Mouse (Mus musculus): ENCODE results near the gene Emp3. TPM values are rescaled to one million over a fixed set of nuclear protein-coding genes. Genes with fewer than 3 reads are reported as not detected.
A peak's percentile ranks its signal among the peaks of the same experiment; 100 is the strongest.
"Not testable (repeated sequence)": the region's sequence is repeated elsewhere in the genome, so short reads cannot be mapped to it uniquely, and the experiment has no call there.

Gene Emp3
- total RNA-seq, 2 experiments from 2014 or later = 264 to 580 TPM

DNA sequence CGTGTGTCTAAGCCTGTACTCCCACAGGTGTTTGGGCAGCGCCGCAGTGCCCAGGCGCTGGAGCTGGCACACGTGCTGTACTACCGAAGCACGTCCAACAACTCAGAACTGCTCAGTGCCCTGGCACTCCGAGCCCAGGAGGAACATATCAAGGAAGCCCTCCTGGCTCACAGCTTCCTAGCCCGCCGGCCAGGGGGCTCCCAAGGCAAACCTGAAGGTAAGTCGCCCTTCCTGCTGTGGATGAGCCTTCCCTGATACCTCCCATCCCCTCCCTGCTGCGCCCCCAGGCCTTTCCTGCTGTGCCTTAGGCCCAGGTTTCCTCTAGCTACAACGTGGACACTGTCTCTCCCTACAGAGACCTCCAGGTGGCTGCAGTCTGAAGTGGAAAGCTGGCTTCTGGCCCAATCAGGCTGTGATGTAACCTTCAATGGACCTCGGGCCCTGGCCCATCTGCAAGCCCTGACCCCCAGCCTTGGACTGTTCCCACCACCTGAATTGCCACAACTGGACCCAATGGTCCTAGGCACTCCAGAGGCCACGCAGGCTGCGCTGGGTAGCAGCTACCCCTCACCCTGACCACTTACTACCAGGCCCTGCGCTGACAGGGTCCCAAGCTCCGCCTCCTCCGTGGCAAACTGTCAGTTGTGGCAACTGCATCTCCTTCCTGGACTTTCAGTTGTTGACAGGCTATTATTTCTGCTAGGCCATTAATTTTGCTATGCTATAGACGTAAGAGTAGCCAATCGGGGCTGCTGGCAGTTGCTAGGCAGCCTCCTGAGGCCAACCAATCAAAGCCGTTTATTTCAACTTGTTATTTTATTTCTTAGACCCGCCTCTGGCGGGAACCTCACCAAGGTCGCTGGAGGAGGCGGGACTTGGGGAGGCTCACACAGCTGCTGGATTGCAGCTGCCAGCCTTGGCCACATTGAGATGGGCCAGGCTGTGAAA lies 4.9 kb downstream of the Emp3 start:
- peak; percentile 91 for DNase-seq

DNA sequence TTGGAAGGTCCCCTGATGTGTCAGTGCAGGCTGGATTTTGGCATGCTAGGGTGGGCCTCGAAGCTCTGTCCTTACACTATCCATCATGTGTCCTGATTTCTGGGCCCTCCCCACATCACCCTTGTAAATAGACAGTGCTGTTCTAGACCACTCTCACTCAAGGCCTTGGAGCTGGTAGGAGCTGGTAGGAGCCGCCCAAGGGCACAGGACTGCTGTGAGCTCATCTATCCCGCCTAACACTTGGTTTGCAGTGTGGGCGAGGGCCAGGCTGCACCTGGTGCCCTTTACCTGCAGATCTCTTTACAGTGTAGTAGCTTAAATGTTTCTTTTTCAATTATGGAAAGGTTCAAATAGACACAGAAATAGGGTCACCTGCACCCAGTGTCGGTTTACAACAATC lies 6.2 kb downstream of the Emp3 start:
- DNase-seq = peak in 1 of 2 experiments; percentile 56

DNA sequence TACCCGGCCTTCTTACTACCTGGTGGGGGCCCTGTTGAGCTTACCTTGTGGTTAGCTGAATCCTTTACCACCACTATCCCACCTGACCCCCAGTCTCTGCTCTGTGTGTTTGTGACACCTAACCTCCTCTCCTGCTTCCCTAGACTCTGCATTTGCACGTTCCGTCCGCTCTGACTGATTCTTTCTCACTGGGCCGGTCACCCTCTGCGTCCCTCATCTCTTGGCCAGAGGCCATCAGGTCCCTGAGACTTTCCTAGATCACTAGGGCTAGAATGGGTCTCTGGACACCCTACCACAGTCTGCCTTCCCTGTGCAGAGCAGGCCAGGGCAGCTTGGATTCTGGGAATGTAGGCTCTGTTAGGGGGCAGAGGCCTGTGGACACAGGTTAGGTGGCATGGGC lies 7.1 kb downstream of the Emp3 start:
- no peak for DNase-seq

DNA sequence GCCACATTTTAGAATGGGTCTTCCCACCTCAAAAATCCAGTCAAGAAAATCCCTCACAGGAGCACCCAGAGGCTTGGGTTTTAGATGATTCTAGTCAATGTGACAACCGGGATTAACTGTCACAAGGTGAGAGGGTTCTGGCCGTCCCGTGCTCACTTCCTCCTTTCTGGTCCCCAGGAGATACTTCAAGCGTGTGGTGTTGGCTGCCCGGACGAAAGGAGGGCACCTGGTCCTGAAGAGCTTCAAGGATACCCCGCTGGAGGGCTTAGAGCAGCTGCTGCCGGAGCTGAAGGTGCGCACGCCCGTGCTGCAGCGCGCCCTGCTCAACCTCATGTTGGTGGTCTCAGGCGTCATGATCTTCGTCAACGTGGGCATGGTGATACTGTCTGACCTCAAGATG lies 12.1 kb downstream of the Emp3 start:
- no peak for DNase-seq

DNA sequence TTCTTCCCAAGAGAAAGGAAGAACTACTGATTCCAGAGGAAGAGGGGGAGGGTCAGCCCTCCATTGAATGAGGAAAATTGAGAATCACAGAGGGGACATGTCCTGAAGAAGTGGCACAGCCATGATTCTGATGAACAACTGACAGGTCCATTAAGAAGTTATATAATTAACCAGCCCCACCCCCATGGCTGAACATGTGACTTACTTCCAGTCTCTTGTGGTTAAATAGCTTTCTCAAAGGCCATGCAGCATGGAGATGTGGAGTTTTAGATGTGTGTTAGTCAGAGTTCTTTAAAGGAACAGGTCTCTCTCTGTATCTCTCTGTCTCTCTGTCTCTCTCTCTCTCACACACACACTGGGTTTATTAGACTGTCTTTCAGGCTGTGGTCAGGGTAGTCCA lies 12.8 kb downstream of the Emp3 start:
- no peak for DNase-seq

DNA sequence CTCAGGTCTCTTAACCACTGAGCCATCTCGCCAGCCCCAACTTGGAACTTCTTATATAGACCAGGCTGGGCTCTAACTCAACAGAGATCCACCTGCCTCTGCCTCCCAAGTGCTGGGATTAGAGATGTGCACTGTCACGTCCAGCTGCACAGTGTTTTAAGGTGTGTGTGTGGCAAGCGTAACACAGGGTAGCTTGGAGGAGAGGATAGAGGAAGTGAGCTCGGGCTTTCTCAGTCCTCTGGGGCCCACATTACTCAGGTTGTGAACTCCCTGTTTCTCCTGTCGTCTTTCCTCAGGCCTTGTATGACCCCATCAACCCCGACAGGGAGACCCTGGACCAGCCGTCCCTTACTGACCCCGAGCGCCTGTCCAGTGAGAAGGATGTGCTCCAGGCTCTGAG lies 14.6 kb downstream of the Emp3 start:
- DNase-seq = no peak

DNA sequence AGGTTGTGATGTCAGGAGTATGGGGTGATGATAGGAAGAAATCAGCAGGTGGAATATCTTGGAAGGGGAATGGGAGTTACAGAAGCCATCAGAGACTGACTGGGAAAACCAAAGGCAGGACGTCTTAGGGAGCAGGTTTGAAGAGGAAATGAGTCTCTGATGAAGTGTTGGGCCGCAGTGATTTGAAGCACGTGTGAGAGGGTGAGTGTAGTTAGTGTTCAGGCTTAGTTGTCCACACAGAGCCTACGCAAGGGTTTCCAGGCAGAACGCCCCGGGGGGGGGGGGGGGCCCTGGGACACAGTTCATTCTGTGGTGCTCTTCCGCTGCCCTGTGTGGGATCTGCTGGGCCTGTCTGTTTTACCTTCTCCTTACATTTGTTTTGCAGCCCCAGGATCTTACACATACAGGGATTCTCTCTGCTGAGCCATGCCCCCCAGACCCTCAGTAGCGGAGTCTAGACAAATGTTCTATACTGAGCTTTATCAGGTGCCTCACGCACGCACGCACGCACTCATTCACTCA lies 18.7 kb downstream of the Emp3 start:
- DNase-seq = no peak

DNA sequence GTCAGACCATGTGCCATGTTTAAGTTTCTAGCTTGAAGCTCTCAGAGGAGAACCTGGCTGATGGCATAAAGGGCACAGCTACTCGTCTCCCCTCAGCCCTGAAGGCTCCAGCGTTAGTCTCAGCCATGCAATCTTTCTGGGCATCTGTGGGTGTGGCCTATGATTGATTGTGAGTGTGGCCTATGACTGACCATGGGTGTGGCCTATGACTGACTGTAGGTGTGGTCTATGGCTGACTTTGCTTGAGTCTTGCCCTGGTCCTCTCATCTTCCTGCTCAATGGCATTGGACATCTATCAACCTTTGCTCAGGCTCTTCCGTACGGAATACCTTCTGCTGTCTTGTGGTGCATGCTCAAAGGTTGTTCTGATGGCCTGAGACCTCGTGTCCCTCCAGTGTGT lies 19.6 kb downstream of the Emp3 start:
- DNase-seq = peak in 1 of 2 experiments; percentile 52

DNA sequence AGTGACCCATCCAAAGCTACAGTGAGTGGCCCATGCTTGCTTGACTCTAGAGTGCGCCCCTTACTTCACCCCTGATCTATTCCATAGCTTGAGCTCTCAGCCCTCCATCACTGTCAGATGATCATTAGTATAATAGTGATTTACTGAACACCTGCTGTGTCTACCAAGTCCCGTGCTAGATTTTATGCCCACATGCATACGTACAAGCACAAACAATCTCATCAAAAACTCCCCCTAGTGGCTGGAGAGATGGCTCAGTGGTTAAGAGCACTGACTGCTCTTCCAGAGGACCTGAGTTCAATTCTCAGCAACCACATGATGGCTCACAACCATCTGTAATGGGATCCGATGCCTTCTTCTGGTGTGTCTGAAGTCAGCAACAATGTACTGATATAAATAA lies 23.1 kb downstream of the Emp3 start:
- not testable (repeated sequence) for DNase-seq

DNA sequence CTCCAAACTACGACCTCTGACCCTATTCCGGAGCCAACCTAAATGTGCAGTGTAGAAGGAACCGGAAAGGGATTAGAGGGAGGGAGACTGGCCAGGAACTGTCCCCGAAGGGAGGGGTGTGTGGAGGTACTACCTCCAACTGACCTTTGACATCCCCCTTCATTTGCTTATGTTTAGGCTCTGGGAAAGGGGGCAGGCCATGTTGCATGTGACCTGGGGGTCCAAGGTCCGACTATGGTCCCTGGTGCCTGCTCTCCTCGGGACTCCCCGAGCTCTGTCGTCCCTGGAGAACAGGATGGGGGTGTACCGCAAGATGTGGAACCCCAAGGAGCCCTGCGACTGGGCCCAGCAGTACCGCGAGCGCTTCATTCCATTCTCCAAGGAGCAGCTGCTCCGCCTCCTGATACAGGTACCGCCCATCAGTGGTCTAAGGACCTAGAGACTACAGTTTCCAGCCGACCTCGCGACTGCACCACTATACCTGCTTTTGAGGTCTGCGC lies 23.9 kb downstream of the Emp3 start:
- peak; percentile 61 to 72 for DNase-seq

DNA sequence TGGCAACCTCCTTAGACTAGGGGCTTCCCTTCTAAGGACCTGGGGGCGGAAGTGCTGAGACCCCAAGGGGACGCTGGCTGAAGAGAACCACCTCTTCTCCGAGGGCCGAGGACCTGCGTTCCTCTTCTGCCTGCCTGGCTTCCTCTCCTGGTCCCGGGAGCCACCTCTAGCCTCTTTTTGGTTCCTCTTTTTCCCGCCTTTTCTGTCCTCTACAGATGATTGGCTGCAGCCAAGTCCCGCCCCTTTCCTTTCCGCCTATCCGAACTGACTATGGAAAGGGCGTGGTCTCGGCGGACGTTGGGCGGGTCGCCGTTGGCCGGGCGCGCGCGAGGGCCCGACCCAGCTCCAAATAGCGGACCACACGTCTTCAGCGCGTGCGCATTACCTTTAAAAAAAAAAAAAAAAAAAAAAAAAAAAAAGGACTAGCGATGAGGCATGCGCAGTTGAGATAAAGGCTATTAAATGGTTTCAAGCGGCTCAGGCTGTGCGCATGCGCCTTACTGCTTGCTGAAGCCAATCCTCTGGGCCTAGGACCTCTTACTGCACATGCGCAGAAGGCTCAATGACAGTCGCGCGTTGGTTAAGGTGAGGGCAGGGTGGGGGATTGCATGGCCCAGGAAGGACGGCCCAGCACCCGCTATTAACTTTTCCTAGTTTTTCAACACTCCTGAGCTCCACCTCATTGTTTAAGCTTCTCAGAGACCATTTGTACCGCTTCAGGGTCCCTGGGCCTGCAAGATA lies 24.5 kb downstream of the Emp3 start, which contains the start of the genes Syngr4 and Tmem143:
Gene Syngr4 (minus strand): TSS at position 198 of the 741 bp plus-strand sequence.
Gene Tmem143 (plus strand): TSS at position 425 of the 741 bp plus-strand sequence.
- peak; percentile 95 to 96 for DNase-seq

DNA sequence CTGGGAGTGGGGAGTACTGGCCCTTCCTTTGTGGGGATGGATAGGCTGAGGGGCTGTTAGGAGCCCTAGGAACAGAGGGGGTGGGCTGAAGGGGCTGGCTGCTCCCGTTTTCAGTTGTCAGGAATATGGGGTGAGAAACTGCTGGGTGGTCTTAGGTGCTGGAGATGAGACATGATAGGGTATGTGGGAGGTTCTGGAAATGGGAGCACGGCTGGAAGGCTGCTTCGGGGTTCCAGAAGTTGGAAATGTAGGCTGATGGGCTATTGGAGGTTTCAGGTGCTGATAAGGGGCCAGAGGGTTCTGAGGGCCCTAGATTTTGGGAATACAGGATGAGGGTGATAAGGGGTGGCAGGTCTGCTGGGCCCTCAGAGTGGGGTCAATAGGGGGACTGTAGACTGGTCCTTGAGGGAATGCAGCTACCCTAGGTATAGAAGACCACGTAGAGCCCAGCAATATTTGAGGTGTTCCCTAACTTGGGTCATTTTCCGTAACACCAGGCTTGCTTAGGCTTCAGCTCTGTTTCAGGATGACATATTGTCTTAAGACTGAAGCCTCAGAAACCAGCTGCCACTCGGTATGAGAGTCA lies 25.2 kb downstream of the Emp3 start:
- no peak for DNase-seq

DNA sequence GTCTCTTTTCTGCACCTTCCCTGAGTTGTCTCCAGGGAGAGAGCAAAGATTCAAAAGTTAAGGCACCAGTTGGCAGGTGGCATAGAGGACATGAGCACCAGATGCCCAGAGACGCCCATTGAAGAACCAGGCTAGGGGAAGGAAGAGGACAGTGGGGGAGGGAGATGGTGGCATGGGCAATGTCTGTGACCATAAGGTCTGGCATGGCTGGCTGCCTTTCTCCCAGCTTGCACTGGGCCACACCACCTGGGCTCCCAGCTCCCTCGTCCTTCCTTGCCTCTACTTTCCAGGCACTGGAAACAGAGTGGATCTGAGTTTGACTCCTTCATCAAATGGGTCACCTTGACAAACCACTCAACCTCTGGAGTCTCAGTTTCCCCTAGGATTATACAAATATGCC lies 28.6 kb downstream of the Emp3 start:
- no peak for DNase-seq

DNA sequence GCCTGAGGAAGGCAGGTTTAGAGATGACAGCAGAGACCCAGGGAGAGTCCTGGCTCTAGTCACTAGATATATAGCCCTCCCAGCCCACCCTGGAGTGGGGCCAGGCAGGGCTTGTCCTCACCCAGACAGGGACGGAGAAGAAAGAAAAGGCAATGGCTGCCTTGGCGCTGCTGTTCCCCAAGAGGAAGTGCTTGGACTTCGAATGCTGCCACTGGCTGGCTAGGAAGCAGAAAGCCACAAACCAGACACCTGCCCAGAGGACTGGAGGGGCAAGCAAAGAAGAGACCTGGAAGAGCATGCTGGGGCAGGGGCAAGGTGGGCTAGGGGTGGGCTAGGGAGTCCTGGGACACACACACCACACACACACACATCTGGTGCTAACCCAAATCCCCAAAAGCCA lies 34.0 kb downstream of the Emp3 start:
- no peak for DNase-seq

DNA sequence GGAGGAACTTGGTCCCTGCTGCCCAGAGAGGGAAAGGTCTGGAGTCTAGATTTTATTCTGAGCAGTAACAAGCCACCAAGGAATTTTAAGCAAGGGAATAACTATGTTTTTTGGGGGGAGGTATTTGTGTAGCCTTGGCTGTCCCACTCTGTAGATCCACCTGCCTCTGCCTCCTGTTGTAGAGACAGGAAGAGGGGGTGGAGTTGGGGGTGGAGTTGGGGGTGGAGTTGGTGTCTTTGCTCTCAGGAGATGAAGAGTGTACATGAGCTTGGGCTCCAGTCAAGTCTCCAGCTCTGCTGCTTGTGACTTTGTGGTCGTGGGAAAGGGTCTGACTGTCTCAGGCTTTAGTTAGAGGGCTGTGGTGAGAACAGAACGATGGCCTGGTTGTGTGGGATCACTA lies 40.2 kb downstream of the Emp3 start:
- no peak for DNase-seq

DNA sequence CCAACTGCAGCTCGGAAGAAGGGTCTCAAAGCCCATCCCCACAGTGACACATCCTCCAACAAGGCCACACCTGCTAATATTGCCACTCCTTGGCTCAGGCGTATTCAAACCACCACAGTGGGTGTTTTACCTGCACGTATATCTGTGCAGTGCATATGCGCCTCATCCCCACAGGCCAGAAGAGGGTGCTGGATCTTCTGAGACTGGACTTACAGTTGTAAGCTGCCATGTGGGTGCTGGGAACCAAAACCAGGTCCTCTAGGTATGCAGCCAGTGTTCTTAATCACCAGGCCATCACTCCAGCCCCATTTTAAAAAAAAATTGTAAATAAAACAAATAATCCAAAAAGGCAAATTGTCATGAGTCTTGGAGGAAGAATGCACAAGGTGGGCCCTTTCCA lies 40.7 kb downstream of the Emp3 start:
- DNase-seq = no peak

DNA sequence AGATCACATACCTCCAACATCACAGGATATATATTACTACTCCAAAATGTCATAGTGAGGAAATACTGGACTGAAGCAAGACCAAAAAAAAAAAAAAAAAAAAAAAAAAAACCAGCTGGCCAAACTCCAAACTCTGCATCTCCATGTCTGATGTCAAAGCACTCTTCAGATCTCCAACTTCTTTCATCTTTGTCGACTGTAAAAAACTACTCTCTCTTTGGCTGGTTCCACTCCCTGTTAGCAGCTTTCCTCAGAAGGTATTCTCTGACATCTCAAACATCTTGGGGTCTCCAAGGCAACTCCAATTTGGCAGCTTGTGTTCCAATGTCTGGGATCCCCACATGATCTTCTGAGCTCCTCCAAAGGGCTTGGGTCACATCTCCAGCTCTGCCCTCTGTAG lies 42.9 kb downstream of the Emp3 start, which contains the start of gene Grin2d:
Gene Grin2d (minus strand): TSS at position 101 of the 400 bp plus-strand sequence.
- DNase-seq = not testable (repeated sequence)

DNA sequence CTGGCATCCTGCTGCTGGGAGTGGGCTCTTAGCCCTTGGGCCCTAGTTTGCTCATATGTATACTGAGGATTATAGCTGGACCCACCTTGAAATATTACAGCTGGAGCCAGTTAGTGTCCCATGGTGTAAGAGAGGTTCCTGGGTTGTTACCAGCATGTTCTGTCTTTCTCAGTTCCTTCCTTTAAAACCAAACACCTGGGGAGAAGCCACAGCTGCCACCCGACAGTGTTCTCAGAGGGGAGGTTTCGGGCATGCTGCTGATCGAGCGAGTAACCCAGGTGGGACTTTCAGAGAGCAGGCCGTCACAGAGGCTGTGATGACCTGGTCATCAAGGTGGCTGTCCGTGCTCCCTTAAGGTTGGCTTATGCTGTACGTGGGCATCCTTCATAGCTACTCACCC lies 44.3 kb downstream of the Emp3 start:
- DNase-seq = no peak

DNA sequence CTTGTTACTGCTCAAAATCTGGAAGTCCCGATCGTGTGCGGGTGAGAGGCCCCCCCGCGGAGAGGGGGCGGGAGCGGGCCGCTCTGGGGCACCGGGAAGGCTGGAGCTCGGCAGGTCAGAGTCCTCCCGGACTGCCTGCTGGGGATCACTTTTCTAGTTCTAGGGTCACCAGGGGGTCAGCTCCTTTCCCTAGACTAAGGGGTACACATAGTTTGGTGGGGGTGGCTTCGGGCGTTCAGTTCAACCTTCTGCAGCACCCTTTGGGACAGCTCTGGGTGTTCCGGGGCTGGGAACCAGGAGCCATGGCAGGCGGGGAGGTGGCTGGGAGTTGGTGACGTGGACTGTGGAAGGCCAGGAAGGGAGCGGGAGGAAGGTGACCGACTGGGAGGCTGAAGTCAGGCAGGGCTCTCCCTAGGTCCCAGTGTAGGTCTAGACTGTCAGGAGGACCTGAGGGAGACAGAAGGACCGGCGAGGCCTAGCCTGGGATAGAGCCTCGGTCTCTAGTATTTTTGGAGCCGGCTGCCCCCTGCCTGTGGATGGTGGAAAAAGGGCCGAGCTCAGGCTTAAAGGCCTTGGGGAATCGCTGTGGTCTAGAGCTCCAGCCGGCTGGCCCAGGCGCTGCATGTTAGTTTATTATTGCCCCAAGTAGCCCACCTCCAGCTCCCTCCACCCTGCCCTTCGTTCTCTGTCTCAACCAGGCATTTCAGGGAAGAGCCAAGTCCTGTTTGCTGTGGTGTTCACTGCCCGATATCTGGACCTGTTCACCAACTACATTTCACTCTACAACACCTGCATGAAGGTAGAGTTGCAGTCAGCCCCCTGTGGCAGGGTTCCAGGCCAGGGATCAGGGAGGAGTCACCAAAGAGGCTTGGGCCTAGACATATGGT lies 47.9 kb downstream of the Emp3 start:
- peak; percentile 71 to 80 for DNase-seq

DNA sequence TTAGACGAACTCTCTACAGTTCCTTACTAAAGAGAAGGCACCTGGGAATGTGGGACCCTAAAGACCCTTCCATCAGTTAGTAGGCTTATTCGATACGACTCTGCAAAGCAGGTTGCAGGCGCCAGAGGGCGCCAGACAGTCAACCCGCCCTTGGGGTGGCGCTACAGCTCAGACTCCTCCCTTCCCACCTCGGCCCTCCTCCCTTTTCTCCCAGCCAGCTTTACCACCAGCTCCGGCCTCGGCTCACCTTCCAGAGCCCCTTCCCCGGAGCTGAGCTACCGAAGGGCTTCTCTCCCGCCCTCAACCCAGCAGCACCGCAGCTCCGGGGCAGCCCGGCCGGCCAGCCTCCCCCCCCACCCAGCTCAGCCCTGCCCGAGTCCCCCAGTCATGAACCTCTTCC lies 48.6 kb downstream of the Emp3 start, which contains the start of gene Kdelr1:
Gene Kdelr1 (plus strand): TSS at position 149 of the 400 bp plus-strand sequence.
- DNase-seq = peak; percentile 92 to 94

Data from adrenal gland, postnatal 36 days (tissue).